Mouse (Mus musculus): ENCODE measurements around the gene Pola2.

GRCm38 (mm10) chr19:5990033-5990432 is 26.0 kb upstream of the Pola2 start:
- TF ChIP-seq CTCF (IDR thresholded peaks at IDR 0.05) (no peak), EP300 (IDR thresholded peaks at IDR 0.05) (no peak)

All from lung, postnatal 0 days (tissue).